Mouse (Mus musculus) forebrain, embryonic 15.5 days (tissue): ENCODE results near the gene Cables2. TPM values are rescaled to one million over a fixed set of nuclear protein-coding genes. Genes with fewer than 3 reads are reported as not detected.

Source experiments
- ATAC-seq: fragments of 200-750 bp; cut with Nextera tagmentation; replicated peaks from 2 replicates; pipeline ENCODE4 v1.8.0; 2017; ENCODE audit warnings: mild to moderate bottlenecking, moderate TSS enrichment, moderate library complexity
- H3K27ac ChIP-seq: fragments of 300-500 bp; sonication (generic); replicated peaks from 2 replicates; pipeline ENCODE4 v1.5.1; 2015; ENCODE audit warnings: mild to moderate bottlenecking, inconsistent platforms
- H3K27me3 ChIP-seq: fragments of 300-500 bp; sonication (generic); 2 replicates; pipeline ENCODE4 v1.6.1; 2015; ENCODE audit warnings: inconsistent platforms
- H3K36me3 ChIP-seq: fragments of 300-500 bp; sonication (generic); 2 replicates; pipeline ENCODE4 v1.6.1; 2015; ENCODE audit warnings: mild to moderate bottlenecking, inconsistent platforms
- H3K4me1 ChIP-seq: fragments of 300-500 bp; sonication (generic); 2 replicates; pipeline ENCODE4 v1.6.1; 2015; ENCODE audit warnings: inconsistent platforms
- H3K4me2 ChIP-seq: fragments of 300-500 bp; sonication (generic); replicated peaks from 2 replicates; pipeline ENCODE4 v1.6.1; 2015; ENCODE audit warnings: mild to moderate bottlenecking, inconsistent platforms
- H3K4me3 ChIP-seq: fragments of 300-500 bp; sonication (generic); 2 replicates; pipeline ENCODE4 v1.5.1; 2015; ENCODE audit warnings: mild to moderate bottlenecking, inconsistent platforms
- H3K9ac ChIP-seq: fragments of 300-500 bp; sonication (generic); replicated peaks from 2 replicates; pipeline ENCODE4 v1.6.1; 2015; ENCODE audit warnings: mild to moderate bottlenecking, inconsistent platforms
- H3K9me3 ChIP-seq: fragments of 300-500 bp; sonication (generic); 2 replicates; pipeline ENCODE4 v1.6.1; 2016; ENCODE audit warnings: inconsistent platforms
- whole genome bisulfite sequencing: fragments of 180-500 bp; shearing (Covaris S2); methylation state at CpG from one replicate; pipeline ENCODE4 v1.1.7; 2015; ENCODE audit warnings: mixed read lengths; 5-methylcytosine and 5-hydroxymethylcytosine counted together
- polyA plus RNA-seq: library from polyadenylated mRNA; unstranded; fragments of >200 nt; fragmentation: Nextera tagmentation; extraction: Ambion mirVana; gene quantifications from 2 replicates; pipeline ENCODE4 v1.2.1, GENCODE M21; 2015

Gene Cables2
- polyA plus RNA-seq, 1 experiment from 2014 or later, result 21.6 TPM

DNA sequence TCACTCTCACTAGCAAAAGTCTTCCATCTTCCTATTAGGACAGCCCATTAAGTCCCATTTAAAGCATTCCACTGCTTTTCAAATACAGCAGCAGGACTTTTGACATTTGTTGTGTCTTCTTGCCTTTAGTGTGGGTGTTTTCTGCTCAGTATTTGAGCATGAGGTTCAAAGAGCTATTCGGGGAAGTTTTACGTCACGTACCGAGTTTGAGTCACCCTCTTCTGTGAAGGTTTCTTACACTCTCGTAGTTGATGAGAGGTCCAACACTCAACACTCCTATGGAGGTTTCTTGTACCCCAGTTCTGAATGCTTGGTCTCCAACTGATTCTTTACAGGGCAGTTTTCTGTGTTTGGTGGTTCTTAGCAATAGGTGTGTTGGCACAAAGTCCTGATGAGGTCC, 25.4 kb downstream of the Cables2 start:
- no peaks in the 10 kb centered on the region for H3K9me3 ChIP-seq
- 96% methylated on average over 5 of the region's 5 CpGs for WGBS

DNA sequence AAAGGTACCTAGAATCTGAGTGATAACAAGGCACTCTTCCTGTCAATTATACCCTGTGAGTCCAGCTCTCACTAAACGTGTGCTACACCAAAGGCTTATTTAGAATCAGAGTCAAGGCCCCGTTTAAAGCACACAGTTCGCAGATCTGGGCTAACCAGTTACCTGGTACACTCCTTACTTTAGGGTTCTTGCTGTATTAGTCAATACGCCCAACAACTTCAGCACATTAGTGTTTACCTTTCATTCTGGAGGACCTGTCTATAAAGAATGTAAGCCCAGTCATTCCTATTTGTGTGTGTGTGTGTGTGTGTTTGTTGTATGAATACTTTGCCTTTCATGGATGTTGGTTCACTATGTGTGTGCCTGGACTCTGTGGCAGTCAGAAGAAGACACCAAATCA, 30.2 kb downstream of the Cables2 start:
- no peaks in the 10 kb centered on the region for H3K27me3 ChIP-seq
- no peaks in the 10 kb centered on the region for H3K36me3 ChIP-seq
- H3K4me1 ChIP-seq, result no peaks in the 10 kb centered on the region
- no peak overlapping the region for H3K4me3 ChIP-seq
- no peak for ATAC-seq
- H3K9ac ChIP-seq, result no peak overlapping the region
- H3K9me3 ChIP-seq, result no peaks in the 10 kb centered on the region
- WGBS, result 87% methylated on average over 4 of the region's 4 CpGs
- no peak overlapping the region for H3K4me2 ChIP-seq
- H3K27ac ChIP-seq, result no peak overlapping the region

More for the DNA sequence above, 25.4 kb downstream of the Cables2 start:
- H3K36me3 ChIP-seq, result no peaks in the 10 kb centered on the region
- no peak overlapping the region for H3K4me2 ChIP-seq
- H3K27me3 ChIP-seq, result no peaks in the 10 kb centered on the region
- no peak overlapping the region for H3K9ac ChIP-seq
- ATAC-seq, result no peak
- no peak overlapping the region for H3K27ac ChIP-seq
- no peaks in the 10 kb centered on the region; the same call in 1 of the 2 replicates for H3K4me1 ChIP-seq
- H3K4me3 ChIP-seq, result no peak overlapping the region

DNA sequence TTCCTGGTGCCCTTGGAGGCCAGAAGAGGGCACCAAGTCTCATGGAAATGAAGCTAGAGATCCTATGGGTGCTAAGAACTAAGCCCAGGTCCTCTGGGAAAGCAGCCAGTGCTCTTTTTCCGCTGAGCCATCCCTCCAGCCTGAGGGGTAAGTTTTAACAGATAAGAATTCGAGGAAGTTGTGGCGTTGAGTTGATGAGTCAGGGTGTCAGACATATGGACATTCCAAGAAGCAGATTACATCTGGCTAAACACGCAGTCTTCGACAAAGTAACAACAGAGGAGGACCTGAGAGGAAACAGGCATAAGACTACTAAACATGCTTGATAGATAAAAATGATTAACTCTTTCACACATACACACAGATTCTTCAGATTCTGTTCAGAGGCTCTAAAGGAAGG, 34.7 kb downstream of the Cables2 start:
- H3K36me3 ChIP-seq, result no peaks in the 10 kb centered on the region
- H3K4me1 ChIP-seq, result no peaks in the 10 kb centered on the region
- ATAC-seq, result no peak
- H3K4me2 ChIP-seq, result no peak overlapping the region
- no peaks in the 10 kb centered on the region for H3K9me3 ChIP-seq
- H3K4me3 ChIP-seq, result no peak overlapping the region
- no peak overlapping the region for H3K27ac ChIP-seq
- no peaks in the 10 kb centered on the region for H3K27me3 ChIP-seq
- 89% methylated on average over 5 of the region's 5 CpGs for WGBS
- no peak overlapping the region for H3K9ac ChIP-seq

DNA sequence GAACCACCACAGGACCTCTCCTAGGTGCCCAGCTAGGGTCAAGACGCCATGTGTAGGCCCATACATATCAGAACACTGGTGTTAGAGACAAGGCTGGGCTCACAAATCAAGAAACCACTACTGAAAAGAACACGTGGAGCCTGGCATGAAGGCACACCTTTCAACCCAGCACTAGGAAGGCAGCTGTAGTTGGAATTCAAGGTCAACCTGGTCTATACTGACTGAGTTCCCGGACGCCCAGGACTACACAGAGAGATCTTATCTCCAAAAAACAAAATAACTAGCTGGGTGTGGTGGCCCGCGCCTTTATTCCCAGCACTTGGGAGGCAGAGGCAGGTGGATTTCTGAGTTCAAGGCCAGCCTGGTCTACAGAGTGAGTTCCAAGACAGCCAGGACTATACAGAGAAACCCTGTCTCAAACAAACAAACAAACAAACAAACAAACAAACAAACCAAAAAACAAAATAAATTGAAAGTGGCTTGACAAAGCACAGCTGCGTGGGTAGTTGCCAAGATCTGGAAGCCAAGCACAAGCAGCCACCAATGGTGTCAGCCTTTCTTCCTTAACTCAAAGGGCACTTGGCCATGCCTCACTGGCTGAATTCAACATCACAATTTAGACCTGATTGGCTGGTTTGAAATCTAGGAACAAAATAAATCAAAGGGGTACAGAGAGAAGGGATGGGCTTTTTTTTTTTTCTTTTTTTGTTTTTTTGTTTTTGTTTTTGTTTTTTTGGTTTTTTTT, 35.5 kb downstream of the Cables2 start:
- no peaks in the 10 kb centered on the region for H3K9me3 ChIP-seq
- no peak overlapping the region for H3K9ac ChIP-seq
- no peaks in the 10 kb centered on the region for H3K4me1 ChIP-seq
- no peaks in the 10 kb centered on the region for H3K27me3 ChIP-seq
- no peaks in the 10 kb centered on the region for H3K36me3 ChIP-seq
- no peak overlapping the region for H3K27ac ChIP-seq
- WGBS, result 96% methylated on average over 7 of the region's 7 CpGs
- H3K4me2 ChIP-seq, result no peak overlapping the region
- no peak for ATAC-seq
- no peak overlapping the region for H3K4me3 ChIP-seq

DNA sequence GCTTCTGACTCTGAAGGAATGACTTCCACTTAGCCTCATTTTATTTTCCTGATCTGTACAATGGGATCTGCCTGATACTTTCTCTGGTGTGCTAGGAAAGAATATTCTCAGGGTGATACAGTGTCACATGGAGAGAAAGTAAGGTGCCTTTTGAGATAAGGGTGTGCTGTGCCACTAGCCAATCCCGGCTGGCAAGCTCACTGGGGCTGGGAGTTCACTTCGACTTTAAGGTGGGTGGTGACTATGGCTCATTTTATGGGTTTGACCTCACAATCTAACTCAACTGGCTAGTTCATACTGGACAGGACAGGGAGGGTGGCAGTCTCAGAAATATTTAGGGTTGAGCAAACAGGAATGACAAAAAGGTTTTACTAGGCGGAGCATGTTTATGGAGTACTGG, 36.4 kb downstream of the Cables2 start:
- no peak overlapping the region for H3K4me3 ChIP-seq
- H3K36me3 ChIP-seq, result no peaks in the 10 kb centered on the region
- no peak overlapping the region for H3K4me2 ChIP-seq
- no peak overlapping the region for H3K9ac ChIP-seq
- H3K27me3 ChIP-seq, result no peaks in the 10 kb centered on the region
- ATAC-seq, result no peak
- H3K27ac ChIP-seq, result no peak overlapping the region
- no peaks in the 10 kb centered on the region for H3K9me3 ChIP-seq
- no peaks in the 10 kb centered on the region for H3K4me1 ChIP-seq
- WGBS, result 92% methylated on average over 3 of the region's 3 CpGs

DNA sequence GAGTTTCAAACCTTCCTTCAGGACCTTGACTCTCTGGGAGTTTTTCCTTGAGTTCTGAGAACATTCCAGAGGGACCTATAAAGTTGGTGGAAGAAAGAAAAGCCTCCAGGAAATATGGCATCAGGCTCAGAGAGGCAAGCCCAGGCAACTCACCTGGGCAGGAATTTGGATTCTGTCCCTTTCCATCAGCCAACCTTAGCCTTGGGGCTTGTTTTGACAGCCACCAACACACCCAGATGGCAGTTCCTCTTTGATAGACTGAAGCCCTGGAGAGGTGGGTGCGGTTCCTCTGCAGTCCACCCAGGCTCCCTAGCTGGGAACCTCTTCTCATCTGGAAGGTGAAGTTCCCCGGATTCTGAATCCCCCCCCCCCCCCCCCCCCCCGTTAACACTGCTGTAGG, 36.8 kb downstream of the Cables2 start:
- Histone ChIP-seq H3K4me3 (no peak overlapping the region), H3K9me3 (no peaks in the 10 kb centered on the region), H3K36me3 (no peaks in the 10 kb centered on the region), H3K27ac (no peak overlapping the region), H3K4me1 (no peaks in the 10 kb centered on the region), H3K27me3 (no peaks in the 10 kb centered on the region), H3K9ac (no peak overlapping the region), H3K4me2 (no peak overlapping the region)
- 54% methylated on average over 3 of the region's 3 CpGs for WGBS
- no peak for ATAC-seq

DNA sequence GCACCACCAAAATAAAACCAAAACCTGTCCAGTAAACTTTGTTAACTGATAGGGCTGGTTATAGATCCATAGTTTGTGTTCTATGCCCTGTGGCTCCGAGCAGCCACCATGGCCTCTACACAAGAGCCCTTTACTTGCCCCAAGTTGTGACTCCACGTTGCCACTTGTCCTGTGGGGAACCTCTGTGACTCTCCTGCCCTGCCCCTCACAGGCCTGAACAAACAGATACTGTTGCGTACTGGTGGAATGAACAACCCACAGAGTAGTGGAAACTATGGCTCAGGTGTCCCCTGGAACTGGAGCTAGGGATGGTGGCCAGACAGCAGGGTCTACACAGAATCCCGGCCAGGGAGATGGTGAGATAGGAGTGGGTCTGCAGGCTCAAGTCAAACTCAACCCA, 37.5 kb downstream of the Cables2 start:
- Histone ChIP-seq H3K27me3 (no peaks in the 10 kb centered on the region), H3K4me2 (no peak overlapping the region), H3K9me3 (no peaks in the 10 kb centered on the region), H3K9ac (no peak overlapping the region), H3K27ac (no peak overlapping the region), H3K4me3 (no peak overlapping the region), H3K4me1 (no peaks in the 10 kb centered on the region), H3K36me3 (no peaks in the 10 kb centered on the region)
- no peak for ATAC-seq
- 92% methylated on average over 4 of the region's 4 CpGs for WGBS

DNA sequence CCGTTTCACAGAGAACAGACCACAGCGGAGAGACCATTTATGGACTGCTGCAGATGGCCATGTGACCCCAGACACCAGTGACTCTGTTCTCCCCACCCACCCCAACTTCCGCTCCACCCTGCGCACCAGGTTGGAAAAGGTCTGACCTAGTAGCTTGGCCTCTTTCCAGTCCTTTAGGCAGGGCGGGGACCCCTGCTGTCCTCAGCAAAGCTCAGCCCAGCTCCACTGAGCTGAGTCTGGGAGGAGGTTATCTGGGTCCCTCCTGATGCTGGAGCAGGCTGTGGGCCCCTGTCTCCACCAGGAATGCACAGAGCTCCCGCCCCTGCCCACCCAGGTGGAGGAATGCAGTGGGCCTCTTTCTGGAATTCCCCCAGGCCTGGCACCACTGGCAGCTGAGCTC, 38.3 kb downstream of the Cables2 start:
- no peaks in the 10 kb centered on the region for H3K36me3 ChIP-seq
- no peaks in the 10 kb centered on the region for H3K27me3 ChIP-seq
- no peak for ATAC-seq
- 58% methylated on average over 6 of the region's 6 CpGs for WGBS
- no peak overlapping the region for H3K4me2 ChIP-seq
- H3K4me1 ChIP-seq, result 0 out of 2 replicates have a peak, but pooled peaks cover 3% of the 10 kb centered on the region
- no peaks in the 10 kb centered on the region for H3K9me3 ChIP-seq
- no peak overlapping the region for H3K9ac ChIP-seq
- H3K27ac ChIP-seq, result no peak overlapping the region
- H3K4me3 ChIP-seq, result no peak overlapping the region

DNA sequence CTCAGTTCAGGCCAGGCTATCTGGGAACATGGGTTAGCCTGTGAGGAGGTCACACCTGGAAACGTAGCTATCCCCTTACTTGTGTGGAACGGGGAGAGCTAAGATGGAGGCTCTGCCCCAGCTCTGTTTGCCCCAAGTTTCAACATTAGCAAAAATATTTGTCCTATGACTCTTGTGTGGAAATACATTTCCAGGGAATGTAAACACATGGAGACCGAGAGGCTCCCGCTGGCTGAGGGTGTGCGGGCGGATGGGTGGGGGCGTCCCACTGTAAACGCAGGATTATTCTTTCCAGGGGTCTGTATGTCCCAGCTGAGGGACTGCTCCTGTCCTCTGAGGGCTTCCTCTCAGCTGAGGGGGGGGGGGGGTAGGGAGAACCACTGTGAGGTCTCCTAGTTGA, 38.9 kb downstream of the Cables2 start:
- no peaks in the 10 kb centered on the region for H3K27me3 ChIP-seq
- H3K4me3 ChIP-seq, result no peak overlapping the region
- no peak overlapping the region for H3K9ac ChIP-seq
- H3K9me3 ChIP-seq, result no peaks in the 10 kb centered on the region
- H3K4me1 ChIP-seq, result 0 out of 2 replicates have a peak, but pooled peaks cover 3% of the 10 kb centered on the region
- no peak overlapping the region for H3K4me2 ChIP-seq
- H3K36me3 ChIP-seq, result no peaks in the 10 kb centered on the region
- ATAC-seq, result no peak
- no peak overlapping the region for H3K27ac ChIP-seq
- 93% methylated on average over 8 of the region's 8 CpGs for WGBS

DNA sequence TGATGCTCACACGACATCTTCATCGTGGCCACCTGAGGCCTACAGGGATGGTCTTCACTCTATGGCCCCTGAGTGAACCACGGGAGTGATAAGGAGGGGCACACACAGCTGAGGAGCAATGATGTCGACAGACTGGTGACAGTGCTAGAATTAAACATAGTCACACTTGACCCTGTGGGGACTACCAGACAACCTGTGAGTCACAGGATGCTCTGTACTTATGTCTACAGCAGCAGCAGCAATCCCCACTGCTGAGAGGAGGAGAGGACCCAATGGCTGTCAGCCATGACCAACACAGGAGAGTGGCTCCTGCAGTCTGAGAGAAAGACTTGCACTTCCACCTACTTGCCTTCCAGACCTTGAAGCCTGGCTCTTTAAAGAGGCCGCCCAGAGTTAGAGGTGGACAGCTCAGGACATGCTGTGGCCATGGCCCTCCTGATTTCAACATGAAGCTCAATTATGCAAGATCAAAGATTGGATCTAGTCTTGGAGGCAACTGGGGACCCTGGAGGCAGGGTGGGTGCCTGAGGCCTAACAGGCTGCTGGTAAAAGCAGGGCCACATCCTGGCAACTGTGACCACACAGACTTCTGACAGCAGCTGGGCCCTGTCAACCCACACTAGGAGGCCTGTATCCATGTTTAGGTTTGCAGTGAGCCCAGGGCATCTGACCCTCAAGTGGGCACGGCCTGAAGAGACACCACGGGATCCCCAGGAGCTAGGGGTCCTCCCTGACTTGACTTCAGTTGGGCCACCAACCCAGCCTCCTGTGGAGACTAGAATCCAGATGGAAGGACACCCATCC, 40.0 kb downstream of the Cables2 start:
- Histone ChIP-seq H3K27me3 (no peaks in the 10 kb centered on the region), H3K27ac (no peak overlapping the region), H3K4me3 (no peak overlapping the region), H3K4me1 (0 out of 2 replicates have a peak, but pooled peaks cover 3% of the 10 kb centered on the region), H3K36me3 (no peaks in the 10 kb centered on the region), H3K4me2 (no peak overlapping the region), H3K9me3 (no peaks in the 10 kb centered on the region), H3K9ac (no peak overlapping the region)
- no peak for ATAC-seq
- WGBS, result 91% methylated on average over 7 of the region's 7 CpGs

DNA sequence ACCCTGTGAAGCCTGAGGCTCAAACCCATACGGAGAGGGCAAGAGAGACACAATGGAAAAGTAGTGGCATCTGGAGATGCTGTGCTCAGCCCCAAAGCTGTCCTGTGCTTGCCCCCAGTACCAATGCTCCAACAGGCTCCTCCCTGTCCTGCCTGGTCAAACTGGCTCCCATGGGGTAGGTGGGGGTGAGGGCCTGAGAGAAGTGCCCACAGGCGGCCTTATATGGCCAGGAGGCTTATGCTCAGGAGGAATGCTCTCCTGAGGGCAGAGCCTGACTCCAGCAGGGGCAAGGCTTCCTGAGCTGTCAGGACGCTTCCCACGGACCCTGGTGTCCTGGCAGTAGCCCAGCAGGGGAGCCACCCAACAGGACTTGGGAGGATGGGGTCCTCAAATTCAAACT, 42.8 kb downstream of the Cables2 start:
- 58% methylated on average over 4 of the region's 4 CpGs for WGBS
- no peak overlapping the region for H3K4me2 ChIP-seq
- H3K4me3 ChIP-seq, result no peak overlapping the region
- ATAC-seq, result no peak
- H3K27me3 ChIP-seq, result no peaks in the 10 kb centered on the region; the same call in 1 of the 2 replicates
- H3K4me1 ChIP-seq, result peaks cover 26% of the 10 kb centered on the region
- no peaks in the 10 kb centered on the region for H3K36me3 ChIP-seq
- H3K27ac ChIP-seq, result no peak overlapping the region
- no peaks in the 10 kb centered on the region for H3K9me3 ChIP-seq
- H3K9ac ChIP-seq, result no peak overlapping the region

DNA sequence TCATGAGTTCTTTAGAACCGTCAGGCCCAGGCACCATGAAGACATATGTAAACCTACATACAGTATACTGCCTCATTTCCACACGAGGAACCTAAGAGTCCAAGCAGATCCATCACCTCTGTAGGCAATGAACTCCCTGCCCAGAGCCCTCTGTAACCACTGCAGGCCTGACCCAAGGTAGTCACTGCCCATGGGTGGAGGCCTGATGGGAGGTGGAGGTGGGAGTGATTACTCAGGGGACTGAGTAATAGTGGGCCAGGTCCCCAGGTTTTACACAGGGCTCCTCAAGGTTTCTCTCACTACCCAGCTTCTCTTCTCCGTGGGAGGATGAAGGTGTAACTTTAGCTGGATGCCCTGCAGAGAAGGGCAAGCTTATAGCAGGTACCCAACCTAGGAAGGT, 44.2 kb downstream of the Cables2 start:
- Histone ChIP-seq H3K9me3 (no peaks in the 10 kb centered on the region), H3K9ac (no peak overlapping the region), H3K27ac (no peak overlapping the region), H3K36me3 (no peaks in the 10 kb centered on the region), H3K27me3 (peaks cover 6% of the 10 kb centered on the region; the same call in 1 of the 2 replicates), H3K4me1 (peaks cover 36% of the 10 kb centered on the region), H3K4me3 (no peak overlapping the region), H3K4me2 (no peak overlapping the region)
- 82% methylated on average over 3 of the region's 3 CpGs for WGBS
- ATAC-seq, result no peak
